Mouse (Mus musculus) mesoderm, embryonic 11.5 days (tissue): ENCODE data around the gene 6820408C15Rik.
A peak's percentile ranks its signal among the peaks of the same experiment; 100 is the strongest.

ENCODE experiments used
- DNase-seq: peaks from one replicate; pipeline ENCODE4 v3.0.0-alpha.2; 2012; ENCODE audit warnings: low read depth, low spot score

Gene 6820408C15Rik

GRCm38 (mm10) chr2:152415287-152415686, at the start of gene 6820408C15Rik:
Gene 6820408C15Rik, plus strand, starts transcription at chr2:152415587.
- no peak for DNase-seq

GRCm38 (mm10) chr2:152367917-152368316, 47.5 kb upstream of the 6820408C15Rik start:
- no peak for DNase-seq

GRCm38 (mm10) chr2:152368532-152369140, 46.8 kb upstream of the 6820408C15Rik start:
- DNase-seq, result peak; percentile 88

- no peak for DNase-seq
Measured at GRCm38 (mm10) chr2:152372104-152372503, 43.3 kb upstream of the 6820408C15Rik start.

- DNase-seq, result no peak
Measured at GRCm38 (mm10) chr2:152372661-152373060, 42.7 kb upstream of the 6820408C15Rik start.

- DNase-seq, result no peak
Measured at GRCm38 (mm10) chr2:152373547-152373946, 41.8 kb upstream of the 6820408C15Rik start.

GRCm38 (mm10) chr2:152375652-152376344, 39.6 kb upstream of the 6820408C15Rik start:
- DNase-seq, result peak; percentile 76

- no peak for DNase-seq
Measured at GRCm38 (mm10) chr2:152376345-152376741, 39.0 kb upstream of the 6820408C15Rik start, which contains the start of gene Nrsn2. Gene Nrsn2, minus strand, starts transcription at chr2:152376638.

- DNase-seq, result no peak
Measured at GRCm38 (mm10) chr2:152384191-152384590, 31.2 kb upstream of the 6820408C15Rik start.

GRCm38 (mm10) chr2:152392786-152393185, 22.6 kb upstream of the 6820408C15Rik start:
- peak; percentile 75 for DNase-seq

GRCm38 (mm10) chr2:152393225-152394017, 22.0 kb upstream of the 6820408C15Rik start:
- no peak for DNase-seq

GRCm38 (mm10) chr2:152395271-152395920, 20.0 kb upstream of the 6820408C15Rik start:
- DNase-seq, result no peak

GRCm38 (mm10) chr2:152396110-152397003, 19.0 kb upstream of the 6820408C15Rik start:
- DNase-seq, result peak; percentile 97

- peak; percentile 77 for DNase-seq
Measured at GRCm38 (mm10) chr2:152397004-152397589, 18.3 kb upstream of the 6820408C15Rik start.

- peak; percentile 98 for DNase-seq
Measured at GRCm38 (mm10) chr2:152397680-152398435, 17.5 kb upstream of the 6820408C15Rik start, which contains the start of gene Sox12. Gene Sox12, minus strand, starts transcription at chr2:152398063.

- peak; percentile 96 for DNase-seq
Measured at GRCm38 (mm10) chr2:152398691-152399090, 16.7 kb upstream of the 6820408C15Rik start.

- DNase-seq, result no peak
Measured at GRCm38 (mm10) chr2:152399122-152399542, 16.3 kb upstream of the 6820408C15Rik start.

GRCm38 (mm10) chr2:152406126-152406525, 9.3 kb upstream of the 6820408C15Rik start:
- DNase-seq, result peak; percentile 95

GRCm38 (mm10) chr2:152409781-152410180, 5.6 kb upstream of the 6820408C15Rik start:
- no peak for DNase-seq
